Mouse (Mus musculus) T-cell, adult 2 months (primary cell): Measurements from ENCODE around the gene Mt4.
A peak's percentile ranks its signal among the peaks of the same experiment; 100 is the strongest.

ENCODE experiments used
- DNase-seq: peaks from one replicate; pipeline ENCODE4 v3.0.0; 2022; ENCODE audit warnings: low spot score

Mt4 gene

GRCm38 (mm10) chr8:94179713-94180560 is 42.9 kb downstream of the Mt4 start:
- DNase-seq = no peak

- DNase-seq = no peak
Measured at GRCm38 (mm10) chr8:94180561-94180908, 43.5 kb downstream of the Mt4 start.

- DNase-seq = no peak
Measured at GRCm38 (mm10) chr8:94182055-94182929, 45.3 kb downstream of the Mt4 start.

- peak; percentile 73 for DNase-seq
Measured at GRCm38 (mm10) chr8:94183117-94183516, 46.1 kb downstream of the Mt4 start.

- DNase-seq = no peak
Measured at GRCm38 (mm10) chr8:94184357-94184843, 47.4 kb downstream of the Mt4 start.

- no peak for DNase-seq
Measured at GRCm38 (mm10) chr8:94185791-94186190, 48.8 kb downstream of the Mt4 start.

- DNase-seq = peak; percentile 54
Measured at GRCm38 (mm10) chr8:94186542-94186941, 49.5 kb downstream of the Mt4 start.

GRCm38 (mm10) chr8:94187290-94188002 is 50.4 kb downstream of the Mt4 start:
- no peak for DNase-seq
